Mouse (Mus musculus) forebrain, embryonic 15.5 days (tissue): ENCODE results near the gene Slc31a2. TPM values are rescaled to one million over a fixed set of nuclear protein-coding genes. Genes with fewer than 3 reads are reported as not detected.

ENCODE experiments used
- ATAC-seq: fragments of 200-750 bp; cut with Nextera tagmentation; replicated peaks from 2 replicates; pipeline ENCODE4 v1.8.0; 2017; ENCODE audit warnings: mild to moderate bottlenecking, moderate TSS enrichment, moderate library complexity
- H3K27ac ChIP-seq: fragments of 300-500 bp; sonication (generic); replicated peaks from 2 replicates; pipeline ENCODE4 v1.5.1; 2015; ENCODE audit warnings: mild to moderate bottlenecking, inconsistent platforms
- H3K27me3 ChIP-seq: fragments of 300-500 bp; sonication (generic); 2 replicates; pipeline ENCODE4 v1.6.1; 2015; ENCODE audit warnings: inconsistent platforms
- H3K36me3 ChIP-seq: fragments of 300-500 bp; sonication (generic); 2 replicates; pipeline ENCODE4 v1.6.1; 2015; ENCODE audit warnings: mild to moderate bottlenecking, inconsistent platforms
- H3K4me1 ChIP-seq: fragments of 300-500 bp; sonication (generic); 2 replicates; pipeline ENCODE4 v1.6.1; 2015; ENCODE audit warnings: inconsistent platforms
- H3K4me2 ChIP-seq: fragments of 300-500 bp; sonication (generic); replicated peaks from 2 replicates; pipeline ENCODE4 v1.6.1; 2015; ENCODE audit warnings: mild to moderate bottlenecking, inconsistent platforms
- H3K4me3 ChIP-seq: fragments of 300-500 bp; sonication (generic); 2 replicates; pipeline ENCODE4 v1.5.1; 2015; ENCODE audit warnings: mild to moderate bottlenecking, inconsistent platforms
- H3K9ac ChIP-seq: fragments of 300-500 bp; sonication (generic); replicated peaks from 2 replicates; pipeline ENCODE4 v1.6.1; 2015; ENCODE audit warnings: mild to moderate bottlenecking, inconsistent platforms
- H3K9me3 ChIP-seq: fragments of 300-500 bp; sonication (generic); 2 replicates; pipeline ENCODE4 v1.6.1; 2016; ENCODE audit warnings: inconsistent platforms
- WGBS: fragments of 180-500 bp; shearing (Covaris S2); methylation state at CpG from one replicate; pipeline ENCODE4 v1.1.7; 2015; ENCODE audit warnings: mixed read lengths; 5-methylcytosine and 5-hydroxymethylcytosine counted together
- polyA plus RNA-seq: library from polyadenylated mRNA; unstranded; fragments of >200 nt; fragmentation: Nextera tagmentation; extraction: Ambion mirVana; gene quantifications from 2 replicates; pipeline ENCODE4 v1.2.1, GENCODE M21; 2015

Slc31a2 gene
- polyA plus RNA-seq, 1 experiment from 2014 or later: 11.1 TPM

DNA sequence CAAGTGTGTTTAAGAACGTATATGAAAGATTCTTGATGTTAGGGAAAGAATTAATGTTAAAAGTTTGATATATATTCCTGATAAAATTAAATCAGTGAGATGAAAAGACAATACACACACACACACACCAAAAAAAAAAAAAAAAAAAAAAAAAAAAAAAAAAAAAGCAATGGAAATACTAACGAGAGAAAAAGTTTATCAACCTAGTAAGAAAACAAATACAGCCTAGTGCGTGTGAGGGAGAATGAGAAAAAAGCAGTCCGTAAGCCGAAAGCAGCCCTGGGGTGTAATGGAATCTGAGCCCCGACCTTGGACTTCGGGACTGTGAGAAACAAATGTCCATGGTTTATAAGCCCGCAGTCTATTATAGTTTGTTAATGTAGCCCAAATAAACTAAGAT, 23.2 kb downstream of the Slc31a2 start:
- Histone ChIP-seq H3K27ac (no peak overlapping the region), H3K9me3 (no peaks in the 10 kb centered on the region), H3K4me2 (peak overlapping the region; percentile 85), H3K36me3 (no peaks in the 10 kb centered on the region), H3K27me3 (no peaks in the 10 kb centered on the region), H3K9ac (0 out of 2 replicates have a peak overlapping the region, but pooled peaks have one; percentile 69), H3K4me3 (no peak overlapping the region), H3K4me1 (peaks cover 18% of the 10 kb centered on the region)
- 74% methylated on average over 8 of the region's 8 CpGs for WGBS
- ATAC-seq: no peak; the same call in 1 of the 2 replicates

DNA sequence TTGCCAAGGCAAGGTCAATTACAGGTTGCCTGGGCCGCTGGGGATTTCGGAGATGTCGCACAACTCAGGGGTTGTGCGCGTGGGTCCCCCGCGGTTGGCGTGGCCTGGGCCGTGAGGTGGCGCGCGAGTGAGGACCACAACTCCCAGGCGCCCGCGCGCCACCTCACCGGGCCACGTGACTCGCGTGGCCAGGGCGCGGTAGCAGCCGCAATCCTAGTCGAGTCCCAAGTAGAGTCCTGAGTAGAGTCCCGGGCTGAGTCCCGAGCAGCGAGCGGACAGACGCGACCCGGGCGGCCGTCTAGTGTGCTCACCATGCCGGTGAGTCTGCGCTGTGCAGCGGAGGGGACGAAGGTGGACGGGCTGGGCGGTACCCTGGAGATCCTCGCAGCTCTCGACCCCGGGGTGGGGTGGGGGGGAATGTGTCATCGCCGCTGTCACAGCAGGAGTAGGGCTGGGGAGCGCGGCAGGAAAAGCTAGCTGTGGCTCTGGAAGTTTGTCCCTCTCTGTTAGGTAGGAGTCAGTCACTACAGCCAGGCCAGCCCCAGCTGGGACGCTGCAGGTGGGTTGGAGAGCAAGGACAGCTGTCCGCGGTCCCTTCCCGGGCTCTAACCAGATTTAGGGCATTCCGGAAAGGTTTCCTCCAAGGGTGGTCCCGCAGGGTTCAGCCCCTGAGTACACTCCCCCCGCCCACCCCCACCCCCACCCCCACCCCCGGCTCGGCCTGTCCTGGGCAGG, 24.1 kb downstream of the Slc31a2 start:
- no peaks in the 10 kb centered on the region for H3K9me3 ChIP-seq
- peak; percentile 95 for ATAC-seq
- H3K27me3 ChIP-seq: no peaks in the 10 kb centered on the region
- peak overlapping the region; percentile 14 for H3K27ac ChIP-seq
- H3K4me1 ChIP-seq: peaks cover 18% of the 10 kb centered on the region
- peak overlapping the region; percentile 81 for H3K4me3 ChIP-seq
- H3K4me2 ChIP-seq: peak overlapping the region; percentile 85
- H3K36me3 ChIP-seq: no peaks in the 10 kb centered on the region
- H3K9ac ChIP-seq: peak overlapping the region; percentile 69
- under 1% methylated on average over 52 of the region's 55 CpGs for WGBS

DNA sequence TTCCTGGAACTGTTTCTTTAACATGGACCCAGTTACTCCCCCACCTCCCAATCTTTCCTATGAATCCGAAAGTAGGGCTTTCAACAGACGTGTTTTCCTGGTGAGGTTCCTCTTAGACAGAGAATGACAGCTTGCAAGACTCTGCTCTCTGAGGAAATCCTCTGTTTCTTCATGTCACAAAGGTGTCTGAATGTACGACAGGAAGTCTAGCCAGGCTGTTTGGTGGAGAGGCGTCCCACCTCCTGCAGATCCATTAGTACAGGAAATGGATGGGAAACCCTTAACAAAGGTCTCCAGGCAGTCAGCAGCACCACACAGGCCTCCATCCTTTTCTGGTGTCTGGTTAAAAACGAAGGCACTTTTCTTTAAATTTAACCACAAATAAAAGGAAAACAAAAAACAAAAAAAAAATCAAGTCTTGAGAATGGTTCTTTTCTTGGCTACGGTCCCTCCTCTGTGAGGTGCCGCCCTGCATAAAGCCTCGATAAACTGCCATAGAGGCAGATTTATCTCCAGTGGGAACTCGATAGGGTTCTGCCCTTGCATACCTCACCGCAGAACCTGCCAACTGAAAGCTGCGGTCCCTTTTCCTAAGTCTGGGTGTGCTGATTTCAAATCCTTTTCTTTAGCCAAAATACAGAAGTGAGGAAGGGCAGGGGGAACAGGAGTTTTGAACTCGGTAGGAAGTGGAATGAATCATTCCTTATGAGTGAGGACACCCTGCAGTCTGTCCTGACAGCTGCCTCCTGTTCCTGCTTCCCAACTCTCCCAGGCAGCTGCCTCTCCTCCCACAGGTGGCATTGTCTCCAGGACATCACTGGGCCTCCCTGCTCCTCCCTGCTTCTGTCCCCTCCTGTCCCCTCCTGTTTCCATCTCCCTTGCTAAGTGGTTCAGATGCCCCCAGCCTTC, 24.9 kb downstream of the Slc31a2 start:
- no peak overlapping the region for H3K27ac ChIP-seq
- no peak for ATAC-seq
- peak overlapping the region; percentile 81 for H3K4me3 ChIP-seq
- no peaks in the 10 kb centered on the region for H3K9me3 ChIP-seq
- peak overlapping the region; percentile 69 for H3K9ac ChIP-seq
- H3K36me3 ChIP-seq: no peaks in the 10 kb centered on the region
- WGBS: 19% methylated on average over 12 of the region's 12 CpGs
- peaks cover 18% of the 10 kb centered on the region for H3K4me1 ChIP-seq
- H3K4me2 ChIP-seq: peak overlapping the region; percentile 85
- H3K27me3 ChIP-seq: no peaks in the 10 kb centered on the region

DNA sequence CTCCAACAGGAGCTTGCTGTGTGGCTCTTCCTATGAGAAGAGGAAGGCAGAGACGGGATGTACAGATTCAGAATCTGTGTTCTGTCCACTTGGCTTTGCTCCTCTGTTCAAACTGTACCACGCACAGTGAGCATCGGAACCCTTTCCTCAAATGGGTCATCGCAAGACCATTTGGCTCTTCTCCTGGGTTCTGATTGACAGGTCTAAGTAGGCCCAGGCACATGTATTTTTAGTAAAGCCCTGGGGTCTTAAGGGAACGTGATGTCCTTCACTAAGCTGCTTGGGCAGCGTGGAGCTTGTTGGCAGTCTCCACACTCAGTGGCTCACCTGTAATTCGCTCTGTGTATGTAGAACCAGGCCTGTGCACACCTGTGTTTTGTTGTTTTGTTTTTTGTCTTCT, 26.9 kb downstream of the Slc31a2 start:
- WGBS: 90% methylated on average over 7 of the region's 7 CpGs
- H3K4me3 ChIP-seq: no peak overlapping the region
- H3K27ac ChIP-seq: no peak overlapping the region
- ATAC-seq: no peak
- no peaks in the 10 kb centered on the region for H3K27me3 ChIP-seq
- H3K36me3 ChIP-seq: peaks cover 10% of the 10 kb centered on the region
- no peaks in the 10 kb centered on the region for H3K9me3 ChIP-seq
- H3K4me2 ChIP-seq: no peak overlapping the region
- peaks cover 18% of the 10 kb centered on the region for H3K4me1 ChIP-seq
- no peak overlapping the region for H3K9ac ChIP-seq

DNA sequence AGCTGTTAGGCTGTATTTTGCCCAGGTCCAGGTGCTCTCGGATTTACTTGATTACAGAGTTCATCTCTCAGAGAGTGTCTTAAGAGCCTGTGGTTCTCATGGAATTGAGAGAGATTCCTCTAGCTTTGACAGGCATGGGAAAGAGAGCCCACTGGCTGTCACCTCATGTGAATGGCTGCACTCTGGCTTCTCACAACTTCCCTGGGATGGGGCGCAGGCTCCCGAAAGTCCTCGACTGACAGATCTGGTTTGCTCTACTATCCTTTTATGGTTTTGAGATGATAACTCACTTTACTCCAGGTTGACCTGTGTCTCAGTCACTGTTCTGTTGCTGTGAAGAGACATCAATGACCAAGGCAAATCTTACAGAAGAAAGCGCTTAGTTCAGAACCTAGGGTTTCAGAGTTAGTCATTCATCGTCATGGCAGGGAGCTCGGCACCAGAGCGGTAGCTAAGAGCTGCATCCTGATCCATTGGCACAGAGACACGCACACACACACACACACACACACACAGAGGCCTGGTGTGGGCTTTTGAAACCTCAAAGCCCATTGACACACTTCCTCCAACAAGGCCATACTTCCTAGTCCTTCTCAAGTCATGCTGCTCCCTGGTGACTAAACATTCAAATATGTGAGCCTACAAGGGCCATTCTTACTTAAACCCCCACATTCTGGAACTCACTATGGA, 28.6 kb downstream of the Slc31a2 start:
- 92% methylated on average over 9 of the region's 9 CpGs for WGBS

DNA sequence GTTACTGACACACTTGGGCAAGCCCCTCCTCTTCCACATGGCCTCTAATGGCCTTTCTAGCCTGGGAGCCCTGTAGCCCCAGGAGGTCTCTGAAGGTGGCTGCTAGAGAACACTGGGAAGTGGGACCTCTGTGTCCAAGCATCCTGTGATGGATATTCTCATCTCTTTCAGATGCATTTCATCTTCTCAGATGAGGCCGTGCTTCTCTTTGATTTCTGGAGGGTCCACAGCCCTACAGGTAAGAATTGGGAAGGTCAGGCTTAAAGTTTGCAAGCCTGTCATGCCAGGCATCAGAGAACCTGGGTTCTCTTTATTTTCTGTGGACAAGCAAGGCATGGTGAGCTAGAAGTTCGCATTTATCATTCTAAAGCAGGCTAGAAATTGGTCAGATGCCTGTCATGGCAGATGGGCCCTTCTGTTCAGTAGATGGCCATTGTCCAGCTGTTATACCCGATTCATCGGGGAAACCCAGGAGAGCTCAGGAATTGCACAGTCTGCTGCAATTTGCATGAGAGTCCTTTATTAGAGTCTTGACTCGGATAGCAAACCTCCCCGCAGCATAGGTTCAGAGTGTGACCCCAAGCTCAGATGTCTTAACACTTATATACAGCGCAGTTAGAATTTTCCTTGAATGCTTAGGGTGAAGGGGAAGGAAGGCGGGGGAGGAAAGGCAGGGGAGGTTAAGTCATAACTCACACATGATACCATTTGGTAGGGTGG, 30.3 kb downstream of the Slc31a2 start:
- Histone ChIP-seq H3K27me3 (no peaks in the 10 kb centered on the region), H3K36me3 (peaks cover 28% of the 10 kb centered on the region), H3K4me1 (peaks cover 5% of the 10 kb centered on the region), H3K4me2 (no peak overlapping the region), H3K27ac (no peak overlapping the region), H3K9me3 (no peaks in the 10 kb centered on the region), H3K9ac (no peak overlapping the region), H3K4me3 (no peak overlapping the region)
- no peak for ATAC-seq
- 76% methylated on average over 8 of the region's 8 CpGs for WGBS

More for the DNA sequence above, 28.6 kb downstream of the Slc31a2 start:
- no peaks in the 10 kb centered on the region for H3K27me3 ChIP-seq
- no peak overlapping the region for H3K27ac ChIP-seq
- H3K4me3 ChIP-seq: no peak overlapping the region
- ATAC-seq: no peak
- H3K36me3 ChIP-seq: peaks cover 12% of the 10 kb centered on the region
- no peak overlapping the region for H3K9ac ChIP-seq
- H3K9me3 ChIP-seq: no peaks in the 10 kb centered on the region
- no peak overlapping the region for H3K4me2 ChIP-seq
- H3K4me1 ChIP-seq: peaks cover 15% of the 10 kb centered on the region

DNA sequence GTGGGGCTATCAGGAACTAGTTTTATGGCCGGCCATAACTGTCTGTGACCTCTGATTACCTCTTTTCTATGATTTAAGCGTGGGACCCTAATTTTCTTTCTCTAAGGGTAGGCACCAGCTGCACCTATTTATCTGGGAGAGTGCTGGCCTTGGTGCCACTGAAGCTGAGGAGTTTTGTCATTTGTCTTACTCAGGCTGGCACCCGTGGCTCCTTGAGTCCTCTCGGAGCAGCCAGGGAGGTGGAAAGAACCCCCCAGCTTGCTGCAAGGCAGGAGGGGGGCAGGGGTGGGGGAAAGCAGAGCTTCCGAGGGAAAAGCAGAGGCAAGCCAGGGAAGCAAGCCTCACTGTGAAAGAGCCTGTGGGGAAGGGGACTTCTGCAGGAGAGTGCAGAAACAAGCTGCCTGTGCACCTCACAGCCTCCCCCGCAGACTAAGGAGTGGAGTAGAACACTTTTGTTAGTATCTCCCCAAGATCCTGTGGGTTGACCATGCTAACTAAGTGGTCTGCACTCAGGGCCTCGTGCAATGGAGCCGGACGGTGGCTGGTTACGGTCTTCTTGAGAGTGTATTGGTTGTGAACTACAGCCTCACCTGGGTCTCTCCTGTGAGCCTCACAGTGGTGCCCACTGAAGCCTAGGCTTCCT, 31.0 kb downstream of the Slc31a2 start:
- H3K4me1 ChIP-seq: no peaks in the 10 kb centered on the region; the same call in 1 of the 2 replicates

DNA sequence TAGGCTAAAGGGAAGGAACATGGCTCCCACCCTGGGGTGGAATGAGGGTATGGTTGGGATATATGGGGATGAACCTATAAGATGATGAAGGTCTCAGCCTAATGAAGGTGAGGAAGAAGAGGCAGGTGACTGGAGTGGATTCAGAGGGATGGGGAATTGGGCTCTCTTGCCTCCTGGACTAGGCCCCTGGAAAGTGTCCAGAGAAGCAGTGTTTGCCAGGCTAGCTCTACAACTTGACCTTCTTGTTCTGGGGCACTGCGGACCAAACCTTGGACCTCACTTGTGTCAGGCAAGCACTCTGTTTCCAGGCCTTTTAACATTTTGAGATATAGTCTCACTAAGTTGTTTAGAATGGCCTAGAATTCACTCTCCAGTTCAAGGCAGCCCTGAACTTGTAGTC, 32.4 kb downstream of the Slc31a2 start:
- ATAC-seq: no peak
- H3K4me3 ChIP-seq: no peak overlapping the region
- 96% methylated on average over 1 of the region's 1 CpGs for WGBS
- H3K27me3 ChIP-seq: no peaks in the 10 kb centered on the region
- H3K4me1 ChIP-seq: no peaks in the 10 kb centered on the region
- no peak overlapping the region for H3K9ac ChIP-seq
- peaks cover 48% of the 10 kb centered on the region for H3K36me3 ChIP-seq
- H3K4me2 ChIP-seq: no peak overlapping the region
- H3K27ac ChIP-seq: no peak overlapping the region
- H3K9me3 ChIP-seq: no peaks in the 10 kb centered on the region

More for the DNA sequence above, 31.0 kb downstream of the Slc31a2 start:
- no peak overlapping the region for H3K4me3 ChIP-seq
- ATAC-seq: no peak
- H3K27me3 ChIP-seq: no peaks in the 10 kb centered on the region
- WGBS: 74% methylated on average over 10 of the region's 10 CpGs
- H3K4me2 ChIP-seq: no peak overlapping the region
- H3K27ac ChIP-seq: no peak overlapping the region
- peaks cover 35% of the 10 kb centered on the region for H3K36me3 ChIP-seq
- no peaks in the 10 kb centered on the region for H3K9me3 ChIP-seq
- H3K9ac ChIP-seq: no peak overlapping the region

DNA sequence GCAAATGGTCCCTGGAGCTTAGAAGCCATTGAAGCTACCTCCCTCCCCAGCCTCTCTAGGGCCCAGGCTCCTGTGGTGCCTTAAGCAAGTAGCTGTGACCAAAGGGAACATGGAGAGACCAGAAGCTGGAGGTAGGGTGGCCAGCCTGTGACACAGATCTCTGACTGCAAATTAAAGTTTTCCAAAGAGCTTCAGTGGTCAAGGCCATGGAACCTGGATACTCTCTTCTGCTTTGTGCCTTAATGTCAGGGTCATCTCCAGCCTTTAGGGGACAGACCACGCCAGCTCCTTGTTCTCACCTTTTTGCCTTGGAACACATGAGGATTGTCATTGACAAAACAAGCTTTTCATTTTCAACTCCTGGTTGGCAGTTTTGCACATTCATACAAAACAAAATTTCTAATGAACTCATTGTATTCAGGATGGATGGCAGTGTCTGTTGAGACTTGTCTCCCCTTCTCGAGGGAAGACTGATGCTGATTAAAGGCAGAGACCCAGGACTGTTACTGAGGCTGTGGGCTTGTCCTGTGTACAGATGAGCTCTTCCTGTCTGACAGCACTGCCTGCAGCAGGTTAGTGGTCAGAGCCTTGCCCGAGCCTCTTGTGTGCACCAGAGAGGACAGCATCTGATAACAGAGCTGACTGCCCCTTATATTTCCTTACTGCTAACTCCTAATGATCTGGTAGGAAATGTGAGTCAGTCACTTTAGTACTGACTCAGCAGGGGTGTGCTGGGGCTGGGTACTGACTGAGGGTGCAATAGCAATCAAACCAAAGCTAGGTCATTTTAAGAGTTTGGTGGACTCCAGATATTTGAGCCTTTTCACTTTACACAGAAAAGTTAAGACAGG, 35.1 kb downstream of the Slc31a2 start:
- 88% methylated on average over 3 of the region's 3 CpGs for WGBS
- no peak overlapping the region for H3K9ac ChIP-seq
- H3K4me1 ChIP-seq: no peaks in the 10 kb centered on the region
- no peaks in the 10 kb centered on the region for H3K9me3 ChIP-seq
- H3K4me2 ChIP-seq: no peak overlapping the region
- no peak for ATAC-seq
- no peak overlapping the region for H3K4me3 ChIP-seq
- no peaks in the 10 kb centered on the region for H3K27me3 ChIP-seq
- H3K27ac ChIP-seq: no peak overlapping the region
- peaks cover 69% of the 10 kb centered on the region for H3K36me3 ChIP-seq

DNA sequence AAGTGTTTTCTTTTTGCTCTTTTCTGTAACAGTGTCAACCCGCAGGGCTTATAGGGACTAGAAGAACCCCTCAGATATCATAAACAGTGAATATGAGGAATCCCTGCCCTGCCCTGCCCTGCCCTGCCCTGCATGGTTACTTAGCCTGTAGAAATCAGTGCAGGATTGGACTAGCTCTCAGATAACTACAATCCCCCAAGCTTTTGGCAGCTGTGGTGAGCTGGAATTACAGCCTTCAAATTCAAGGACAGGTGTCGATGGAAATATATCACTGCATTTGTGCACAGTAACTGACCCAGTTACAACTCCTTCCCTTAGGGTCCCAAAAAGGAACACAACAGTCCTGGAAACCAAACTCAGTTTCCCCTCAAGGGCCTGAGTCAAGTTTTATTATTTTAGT, 37.6 kb downstream of the Slc31a2 start:
- H3K36me3 ChIP-seq: peaks cover 79% of the 10 kb centered on the region
- no peaks in the 10 kb centered on the region for H3K9me3 ChIP-seq
- 97% methylated on average over 2 of the region's 2 CpGs for WGBS
- H3K4me1 ChIP-seq: no peaks in the 10 kb centered on the region
- H3K4me2 ChIP-seq: no peak overlapping the region
- no peak overlapping the region for H3K27ac ChIP-seq
- no peaks in the 10 kb centered on the region for H3K27me3 ChIP-seq
- no peak overlapping the region for H3K4me3 ChIP-seq
- no peak overlapping the region for H3K9ac ChIP-seq
- ATAC-seq: no peak
